Mouse (Mus musculus) neural tube, embryonic 15.5 days (tissue): ENCODE measurements around the gene Gm20388. TPM values are rescaled to one million over a fixed set of nuclear protein-coding genes. Genes with fewer than 3 reads are reported as not detected.

ENCODE experiments used
- ATAC-seq: fragments of 200-750 bp; cut with Nextera tagmentation; 2 replicates; pipeline ENCODE4 v1.8.0; 2017; ENCODE audit warnings: mild to moderate bottlenecking, moderate TSS enrichment, moderate library complexity; ENCODE audit not compliant: low FRiP score
- H3K27ac ChIP-seq: fragments of 300-500 bp; sonication (generic); replicated peaks from 2 replicates; pipeline ENCODE4 v1.5.1; 2015; ENCODE audit warnings: mild to moderate bottlenecking, inconsistent platforms
- H3K27me3 ChIP-seq: fragments of 300-500 bp; sonication (generic); replicated peaks from 2 replicates; pipeline ENCODE4 v1.6.1; 2015; ENCODE audit warnings: inconsistent platforms
- H3K36me3 ChIP-seq: fragments of 300-500 bp; sonication (generic); 2 replicates; pipeline ENCODE4 v1.6.1; 2015; ENCODE audit warnings: inconsistent platforms
- H3K4me1 ChIP-seq: fragments of 300-500 bp; sonication (generic); 2 replicates; pipeline ENCODE4 v1.6.1; 2015; ENCODE audit warnings: inconsistent platforms
- H3K4me2 ChIP-seq: fragments of 300-500 bp; sonication (generic); 2 replicates; pipeline ENCODE4 v1.6.1; 2015; ENCODE audit warnings: inconsistent platforms, mild to moderate bottlenecking, moderate library complexity
- H3K4me3 ChIP-seq: fragments of 300-500 bp; sonication (generic); replicated peaks from 2 replicates; pipeline ENCODE4 v1.5.1; 2015; ENCODE audit warnings: mild to moderate bottlenecking, inconsistent platforms
- H3K9ac ChIP-seq: fragments of 300-500 bp; sonication (generic); replicated peaks from 2 replicates; pipeline ENCODE4 v1.6.1; 2015; ENCODE audit warnings: mild to moderate bottlenecking, inconsistent platforms
- H3K9me3 ChIP-seq: fragments of 300-500 bp; sonication (generic); replicated peaks from 2 replicates; pipeline ENCODE4 v1.6.1; 2016; ENCODE audit warnings: inconsistent platforms
- WGBS: fragments of 180-500 bp; shearing (Covaris S2); methylation state at CpG from one replicate; pipeline ENCODE4 v1.1.7; 2015; ENCODE audit warnings: mixed read lengths; 5-methylcytosine and 5-hydroxymethylcytosine counted together
- polyA plus RNA-seq: library from polyadenylated mRNA; unstranded; fragments of >200 nt; fragmentation: Nextera tagmentation; extraction: Ambion mirVana; gene quantifications from 2 replicates; pipeline ENCODE4 v1.2.1, GENCODE M21; 2015

Gm20388 gene
- polyA plus RNA-seq, 1 experiment from 2014 or later = not detected

GRCm38 (mm10) chr8:121203612-121204376 is 1293.2 kb downstream of the Gm20388 start:
- no peak overlapping the region for H3K9ac ChIP-seq
- no peak overlapping the region for H3K4me3 ChIP-seq
- H3K4me1 ChIP-seq = no peaks in the 10 kb centered on the region
- no peaks in the 10 kb centered on the region for H3K36me3 ChIP-seq
- 68% methylated on average over 19 of the region's 19 CpGs for WGBS
- H3K4me2 ChIP-seq = no peak overlapping the region
- peak overlapping the region; percentile 14 for H3K27ac ChIP-seq
- ATAC-seq = no peak
- no peaks in the 10 kb centered on the region for H3K9me3 ChIP-seq
- 0 out of 2 replicates have a peak, but pooled peaks cover 4% of the 10 kb centered on the region for H3K27me3 ChIP-seq

GRCm38 (mm10) chr8:121207171-121207570 is 1296.5 kb downstream of the Gm20388 start:
- no peaks in the 10 kb centered on the region for H3K4me1 ChIP-seq
- no peaks in the 10 kb centered on the region for H3K36me3 ChIP-seq
- no peak for ATAC-seq
- no peak overlapping the region for H3K4me3 ChIP-seq
- 89% methylated on average over 2 of the region's 2 CpGs for WGBS
- H3K9me3 ChIP-seq = no peaks in the 10 kb centered on the region
- no peaks in the 10 kb centered on the region for H3K27me3 ChIP-seq
- no peak overlapping the region for H3K4me2 ChIP-seq
- no peak overlapping the region for H3K27ac ChIP-seq
- H3K9ac ChIP-seq = no peak overlapping the region

GRCm38 (mm10) chr8:121210627-121211026 is 1300.0 kb downstream of the Gm20388 start:
- Histone ChIP-seq H3K36me3 (no peaks in the 10 kb centered on the region), H3K27me3 (no peaks in the 10 kb centered on the region), H3K4me3 (no peak overlapping the region), H3K4me2 (no peak overlapping the region), H3K27ac (no peak overlapping the region), H3K4me1 (no peaks in the 10 kb centered on the region), H3K9me3 (no peaks in the 10 kb centered on the region), H3K9ac (no peak overlapping the region)
- ATAC-seq = no peak
- WGBS = 97% methylated on average over 3 of the region's 3 CpGs

- H3K27me3 ChIP-seq = no peaks in the 10 kb centered on the region
- no peak overlapping the region for H3K27ac ChIP-seq
- H3K36me3 ChIP-seq = no peaks in the 10 kb centered on the region
- H3K4me2 ChIP-seq = no peak overlapping the region
- H3K9me3 ChIP-seq = no peaks in the 10 kb centered on the region
- no peaks in the 10 kb centered on the region for H3K4me1 ChIP-seq
- 56% methylated on average over 15 of the region's 15 CpGs for WGBS
- ATAC-seq = no peak
- H3K9ac ChIP-seq = no peak overlapping the region
- no peak overlapping the region for H3K4me3 ChIP-seq
Observed at GRCm38 (mm10) chr8:121213236-121213635, 1302.6 kb downstream of the Gm20388 start.

- H3K4me2 ChIP-seq = no peak overlapping the region
- ATAC-seq = no peak
- H3K9ac ChIP-seq = no peak overlapping the region
- H3K27ac ChIP-seq = no peak overlapping the region
- H3K4me3 ChIP-seq = no peak overlapping the region
- no peaks in the 10 kb centered on the region for H3K9me3 ChIP-seq
- no peaks in the 10 kb centered on the region for H3K27me3 ChIP-seq
- no peaks in the 10 kb centered on the region for H3K36me3 ChIP-seq
- no peaks in the 10 kb centered on the region for H3K4me1 ChIP-seq
- 60% methylated on average over 10 of the region's 10 CpGs for WGBS
Observed at GRCm38 (mm10) chr8:121213651-121214050, 1303.0 kb downstream of the Gm20388 start.

GRCm38 (mm10) chr8:121214975-121215374 is 1304.3 kb downstream of the Gm20388 start:
- H3K27me3 ChIP-seq = no peaks in the 10 kb centered on the region
- no peak for ATAC-seq
- H3K4me2 ChIP-seq = no peak overlapping the region
- H3K4me1 ChIP-seq = peaks cover 4% of the 10 kb centered on the region
- 75% methylated on average over 10 of the region's 10 CpGs for WGBS
- no peaks in the 10 kb centered on the region for H3K9me3 ChIP-seq
- no peak overlapping the region for H3K4me3 ChIP-seq
- no peaks in the 10 kb centered on the region for H3K36me3 ChIP-seq
- H3K9ac ChIP-seq = no peak overlapping the region
- no peak overlapping the region for H3K27ac ChIP-seq

- ATAC-seq = no peak
- Histone ChIP-seq H3K27me3 (peaks cover under 1% of the 10 kb centered on the region; the same call in 1 of the 2 replicates), H3K4me3 (no peak overlapping the region), H3K27ac (no peak overlapping the region), H3K4me2 (no peak overlapping the region), H3K9ac (no peak overlapping the region), H3K4me1 (peaks cover 12% of the 10 kb centered on the region), H3K9me3 (no peaks in the 10 kb centered on the region), H3K36me3 (no peaks in the 10 kb centered on the region)
- WGBS = 85% methylated on average over 10 of the region's 10 CpGs
Observed at GRCm38 (mm10) chr8:121216441-121216949, 1305.9 kb downstream of the Gm20388 start.

GRCm38 (mm10) chr8:121218486-121218885 is 1307.8 kb downstream of the Gm20388 start:
- H3K27ac ChIP-seq = no peak overlapping the region
- no peak for ATAC-seq
- H3K4me3 ChIP-seq = no peak overlapping the region
- no peak overlapping the region for H3K4me2 ChIP-seq
- peaks cover 8% of the 10 kb centered on the region; the same call in 1 of the 2 replicates for H3K27me3 ChIP-seq
- H3K4me1 ChIP-seq = peaks cover 12% of the 10 kb centered on the region
- no peaks in the 10 kb centered on the region for H3K36me3 ChIP-seq
- H3K9me3 ChIP-seq = no peaks in the 10 kb centered on the region
- 90% methylated on average over 3 of the region's 3 CpGs for WGBS
- H3K9ac ChIP-seq = no peak overlapping the region

- peak overlapping the region; percentile 5; the same call in 1 of the 2 replicates for H3K4me2 ChIP-seq
- H3K4me1 ChIP-seq = peaks cover 12% of the 10 kb centered on the region
- no peak overlapping the region for H3K4me3 ChIP-seq
- H3K9me3 ChIP-seq = no peaks in the 10 kb centered on the region
- peaks cover 8% of the 10 kb centered on the region; the same call in 1 of the 2 replicates for H3K27me3 ChIP-seq
- no peaks in the 10 kb centered on the region for H3K36me3 ChIP-seq
- 49% methylated on average over 33 of the region's 33 CpGs for WGBS
- ATAC-seq = no peak
- H3K9ac ChIP-seq = no peak overlapping the region
- no peak overlapping the region for H3K27ac ChIP-seq
Observed at GRCm38 (mm10) chr8:121220103-121220899, 1309.7 kb downstream of the Gm20388 start.

- Histone ChIP-seq H3K27me3 (peaks cover 11% of the 10 kb centered on the region; the same call in 1 of the 2 replicates), H3K4me2 (no peak overlapping the region), H3K9me3 (no peaks in the 10 kb centered on the region), H3K9ac (no peak overlapping the region), H3K4me1 (peaks cover 13% of the 10 kb centered on the region), H3K4me3 (no peak overlapping the region), H3K36me3 (no peaks in the 10 kb centered on the region), H3K27ac (no peak overlapping the region)
- 78% methylated on average over 8 of the region's 8 CpGs for WGBS
- ATAC-seq = no peak
Observed at GRCm38 (mm10) chr8:121224709-121225108, 1314.1 kb downstream of the Gm20388 start.

- Histone ChIP-seq H3K9me3 (no peaks in the 10 kb centered on the region), H3K36me3 (no peaks in the 10 kb centered on the region), H3K4me2 (no peak overlapping the region), H3K27me3 (0 out of 2 replicates have a peak, but pooled peaks cover 4% of the 10 kb centered on the region), H3K9ac (no peak overlapping the region), H3K4me1 (0 out of 2 replicates have a peak, but pooled peaks cover 3% of the 10 kb centered on the region), H3K27ac (no peak overlapping the region), H3K4me3 (no peak overlapping the region)
- 68% methylated on average over 18 of the region's 18 CpGs for WGBS
- no peak for ATAC-seq
Observed at GRCm38 (mm10) chr8:121227756-121228155, 1317.1 kb downstream of the Gm20388 start.
